Mouse (Mus musculus): ENCODE data around the gene Abcc2.

Abcc2 gene

DNA sequence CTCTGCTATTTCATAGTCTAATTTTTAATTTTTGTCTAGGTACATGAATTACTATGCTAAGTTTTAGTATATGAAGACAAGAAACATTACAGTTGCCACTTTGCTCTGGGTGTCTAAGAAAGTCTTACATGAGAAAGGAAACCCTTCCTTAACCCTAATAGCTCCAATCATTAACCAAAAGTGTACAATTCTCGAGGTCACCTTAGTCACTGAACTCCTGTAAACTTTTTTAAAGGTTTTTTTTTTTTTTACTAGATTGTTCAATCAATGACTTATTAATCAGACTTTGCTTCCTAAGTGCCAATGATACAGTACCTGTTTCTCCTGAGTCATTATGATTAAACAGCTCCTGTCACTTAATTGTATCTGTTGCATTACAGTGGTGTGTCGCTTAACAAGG is 4.7 kb upstream of the Abcc2 start:
- no peak for DNase-seq (ENCODE audit: extremely low read depth, low read depth)

DNA sequence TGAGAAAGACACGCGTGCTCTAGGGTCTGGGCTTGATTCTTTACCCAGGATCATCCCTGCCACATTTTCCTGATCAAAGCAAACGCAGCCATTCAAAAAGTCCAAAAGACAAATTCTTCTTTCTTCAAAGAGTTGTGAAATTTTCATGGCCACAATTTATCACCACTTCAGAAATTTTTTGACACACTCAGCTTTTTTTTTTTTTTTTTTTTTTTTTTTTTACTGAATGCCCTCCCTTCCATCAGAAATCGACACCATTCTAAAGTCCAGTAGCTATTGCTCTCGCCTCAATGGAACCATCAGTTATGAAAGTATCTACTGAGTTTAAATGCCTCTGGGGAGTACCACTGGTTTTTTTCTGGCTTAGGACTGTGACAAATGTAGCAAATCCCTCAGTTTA is 1.6 kb upstream of the Abcc2 start:
- no peak for DNase-seq (ENCODE audit: extremely low read depth, low read depth)

- no peak for DNase-seq (ENCODE audit: extremely low read depth, low read depth)
These were observed 2.8 kb downstream of the Abcc2 start for GRCm38 (mm10) chr19:43784761-43785160.

- DNase-seq (ENCODE audit: extremely low read depth, low read depth): peak; percentile 47
These were observed 4.4 kb downstream of the Abcc2 start for GRCm38 (mm10) chr19:43786249-43787026.

DNA sequence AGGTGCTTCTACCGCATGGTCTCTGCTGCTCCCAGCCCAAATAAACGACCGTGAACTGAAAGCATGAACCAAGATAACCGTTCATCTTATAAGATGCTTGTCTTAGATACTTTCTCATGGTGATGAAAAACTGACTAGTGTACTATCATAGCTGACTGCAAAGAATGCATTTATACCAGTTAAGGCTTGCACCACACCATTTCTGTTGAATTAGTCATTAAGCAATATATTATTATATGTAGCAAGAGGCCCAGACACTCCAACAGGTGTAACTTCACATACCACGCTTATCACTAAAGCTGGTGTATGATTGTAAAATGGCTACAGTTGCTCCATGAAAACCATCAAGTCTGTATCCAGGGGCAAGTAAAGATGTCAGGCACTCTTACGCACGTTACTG is 7.8 kb downstream of the Abcc2 start:
- DNase-seq (ENCODE audit: extremely low read depth, low read depth): no peak

DNA sequence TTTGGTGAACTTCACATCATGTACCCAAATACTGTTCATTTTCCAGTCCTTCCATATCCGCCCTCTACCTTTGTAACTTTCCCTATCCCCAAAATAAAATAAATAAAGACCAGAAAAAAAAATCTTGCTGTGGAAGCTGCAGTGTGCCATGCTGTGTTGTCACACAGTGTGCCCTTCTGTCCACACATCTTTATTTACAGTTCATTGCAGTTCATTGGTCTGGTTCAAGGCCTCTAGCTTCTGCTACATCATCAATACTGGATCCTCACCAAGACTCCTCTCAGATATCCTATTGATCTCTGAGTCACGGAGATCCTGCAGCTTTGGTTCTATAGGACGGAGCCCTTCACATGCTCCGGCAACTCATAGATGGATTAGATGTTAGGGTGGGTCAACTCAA is 10.5 kb downstream of the Abcc2 start:
- DNase-seq (ENCODE audit: extremely low read depth, low read depth): no peak

DNA sequence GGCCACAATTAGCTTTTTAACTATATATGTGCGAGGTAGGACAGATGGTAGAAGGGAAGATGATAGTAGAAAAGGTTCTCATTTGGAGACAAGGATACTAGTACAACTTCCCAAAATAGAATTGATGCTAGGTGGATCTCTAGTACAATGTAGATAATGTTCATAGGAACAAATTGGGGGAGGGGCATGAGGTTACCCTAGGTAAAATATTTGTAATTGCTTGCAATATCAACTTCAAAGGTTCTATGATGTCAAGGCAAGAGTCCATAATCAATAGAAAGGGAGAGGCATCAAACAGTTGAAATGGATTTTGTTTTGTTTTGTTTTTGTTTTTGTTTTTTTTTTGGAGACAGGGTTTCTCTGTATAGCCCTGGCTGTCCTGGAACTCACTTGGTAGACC is 12.0 kb downstream of the Abcc2 start:
- DNase-seq (ENCODE audit: extremely low read depth, low read depth): no peak

- no peak for DNase-seq (ENCODE audit: extremely low read depth, low read depth)
These were observed 13.5 kb downstream of the Abcc2 start for GRCm38 (mm10) chr19:43795511-43795910.

DNA sequence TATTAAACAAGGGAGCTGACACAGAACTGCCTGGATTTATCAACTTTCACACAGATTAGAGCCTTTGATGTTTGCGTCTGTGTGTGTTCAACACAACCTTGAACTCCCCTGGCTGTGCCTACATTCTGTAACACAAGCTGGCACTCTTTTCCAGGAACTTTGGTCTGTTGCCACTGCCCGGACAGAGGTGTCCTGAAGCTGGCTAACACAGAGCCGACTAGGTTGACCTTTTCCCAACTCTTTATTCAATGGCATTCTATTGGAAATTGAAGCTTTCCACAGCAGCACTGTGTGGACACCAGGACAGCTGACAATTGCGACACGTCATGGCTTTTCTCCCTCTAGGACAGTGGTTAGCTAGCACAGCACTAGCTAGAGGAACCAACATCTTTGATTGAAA is 15.2 kb downstream of the Abcc2 start:
- DNase-seq (ENCODE audit: extremely low read depth, low read depth): no peak

GRCm38 (mm10) chr19:43801427-43802051 is 19.5 kb downstream of the Abcc2 start:
- peak; percentile 51 for DNase-seq (ENCODE audit: extremely low read depth, low read depth)

DNA sequence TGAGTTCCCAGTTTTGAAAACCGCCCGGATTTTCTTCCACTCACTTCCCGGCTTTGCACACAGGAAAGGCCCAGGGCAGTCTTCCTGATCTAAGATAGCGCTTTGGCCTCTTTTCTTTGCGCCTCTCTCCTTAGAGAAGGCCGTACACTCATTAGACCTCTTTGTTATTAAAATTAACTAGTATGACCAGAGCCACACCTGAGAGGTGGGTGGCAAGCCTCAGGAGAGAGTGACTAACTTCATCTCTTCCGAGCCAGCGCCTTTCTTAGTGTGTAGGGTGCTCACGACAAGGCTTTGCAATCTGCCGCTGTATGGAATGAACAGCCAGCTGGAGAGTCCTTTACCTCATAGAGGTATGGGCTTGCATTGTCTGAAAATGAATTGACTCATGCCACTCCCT is 21.9 kb downstream of the Abcc2 start:
- DNase-seq (ENCODE audit: extremely low read depth, low read depth): no peak

DNA sequence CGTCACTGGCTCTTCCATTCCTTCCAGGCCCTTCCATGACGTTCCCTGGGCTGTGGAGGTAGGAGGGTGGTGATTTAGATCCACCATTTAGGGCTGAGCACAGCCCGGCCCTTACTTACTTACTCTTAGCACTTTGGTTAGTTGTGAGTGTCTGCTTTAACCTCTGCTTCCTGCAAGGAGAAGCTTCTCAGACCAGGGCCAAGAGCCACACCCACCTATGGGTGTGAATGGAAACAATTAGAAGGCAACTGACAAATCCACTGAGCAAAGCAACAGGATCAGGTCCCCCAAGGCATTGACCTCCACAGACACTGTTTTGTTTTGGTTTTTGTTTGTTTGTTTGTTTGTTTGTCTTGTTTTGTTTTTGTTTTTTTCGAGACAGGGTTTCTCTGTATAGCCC is 27.3 kb downstream of the Abcc2 start:
- no peak for DNase-seq (ENCODE audit: extremely low read depth, low read depth)

DNA sequence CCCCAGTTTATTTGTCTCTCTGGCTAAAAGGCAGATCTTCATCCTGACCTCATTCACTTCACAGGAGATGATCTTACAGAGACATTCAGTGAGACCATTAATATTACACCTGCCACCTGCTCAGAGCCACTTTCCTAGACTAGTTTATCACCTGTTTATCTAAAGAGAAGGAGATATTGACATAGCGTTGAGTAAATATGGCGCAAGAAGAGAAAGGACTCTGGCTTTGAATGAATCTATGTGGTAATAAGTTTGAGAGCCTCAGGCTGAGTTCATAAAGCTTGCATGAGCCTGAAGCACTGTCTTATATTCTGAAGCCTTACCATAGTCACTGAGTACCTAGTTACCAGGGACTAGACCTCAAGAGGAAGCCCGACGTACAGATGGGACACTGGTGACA is 29.4 kb downstream of the Abcc2 start:
- DNase-seq (ENCODE audit: extremely low read depth, low read depth): no peak

DNA sequence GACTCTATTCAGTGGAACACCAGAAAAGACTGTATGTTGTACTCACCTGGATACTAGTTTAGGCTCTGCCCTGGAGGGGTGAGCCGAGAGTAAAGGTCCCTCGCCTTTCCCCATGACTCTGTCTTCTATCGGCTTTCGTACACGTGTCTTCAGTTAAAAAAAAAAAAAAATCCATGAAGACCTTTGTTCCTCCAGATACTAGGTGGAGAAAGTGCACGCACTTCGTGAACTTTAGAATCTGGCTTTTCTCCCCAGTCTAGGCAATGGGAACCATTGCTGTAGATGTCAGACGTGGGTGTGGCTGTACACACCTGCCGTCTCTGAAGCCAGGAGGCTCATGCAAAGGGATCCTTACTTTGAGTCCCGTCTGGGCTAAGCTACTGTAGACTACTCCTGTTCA is 31.3 kb downstream of the Abcc2 start:
- DNase-seq (ENCODE audit: extremely low read depth, low read depth): no peak

- DNase-seq (ENCODE audit: extremely low read depth, low read depth): peak; percentile 62
These were observed 33.8 kb downstream of the Abcc2 start for GRCm38 (mm10) chr19:43815661-43816414.

- no peak for DNase-seq (ENCODE audit: extremely low read depth, low read depth)
These were observed 44.9 kb downstream of the Abcc2 start for GRCm38 (mm10) chr19:43826855-43827254.

- peak; percentile 50 for DNase-seq (ENCODE audit: extremely low read depth, low read depth)
These were observed 50.6 kb downstream of the Abcc2 start for GRCm38 (mm10) chr19:43832425-43833069.

DNA sequence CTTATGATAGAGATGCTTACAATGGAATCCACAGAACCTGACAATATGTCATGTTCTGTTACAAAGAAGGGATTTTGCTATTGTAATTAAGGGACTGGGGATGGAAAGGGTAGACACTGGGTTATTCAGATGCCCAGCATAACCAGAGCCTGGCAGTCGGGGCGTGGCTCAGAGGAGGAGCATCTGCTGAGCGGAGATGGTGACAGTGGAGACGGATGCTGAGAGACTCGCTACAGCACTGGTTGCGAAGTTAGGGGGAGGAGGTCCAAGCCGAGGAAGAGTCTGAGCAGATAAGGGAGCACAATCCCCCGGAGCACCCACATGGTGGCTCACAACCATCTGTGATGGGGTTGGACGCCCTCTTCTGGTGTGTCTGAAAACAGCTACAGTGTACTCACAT is 61.2 kb downstream of the Abcc2 start:
- no peak for DNase-seq (ENCODE audit: extremely low read depth, low read depth)

DNA sequence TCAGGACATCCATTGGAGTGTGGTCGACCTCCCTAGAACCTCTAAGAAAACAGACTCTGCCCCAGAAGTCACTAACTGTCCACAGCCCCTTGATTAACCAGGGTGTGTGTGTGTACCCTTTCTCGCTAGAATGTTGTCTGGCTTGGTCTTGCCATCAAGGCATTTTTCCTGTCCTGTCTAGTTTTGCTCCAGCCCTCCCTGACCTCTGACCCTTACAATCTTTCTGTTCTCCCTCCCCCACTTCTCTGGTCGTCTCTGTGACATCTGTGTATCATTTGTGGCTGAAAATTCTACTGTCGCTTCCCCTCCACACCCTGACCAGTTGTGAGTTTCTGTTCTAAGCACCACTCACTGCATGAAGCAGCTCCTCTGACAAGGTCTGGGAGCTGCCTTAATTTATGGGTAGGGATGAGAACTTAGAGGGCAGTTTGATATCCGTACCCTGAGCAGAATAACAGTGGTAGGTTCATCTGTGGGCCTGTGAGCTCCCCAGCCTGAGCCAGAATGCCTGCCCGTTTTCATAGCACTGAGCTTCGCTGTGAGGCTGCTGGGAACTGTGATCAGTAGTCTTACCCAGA is 63.4 kb downstream of the Abcc2 start:
- DNase-seq (ENCODE audit: extremely low read depth, low read depth): no peak

DNA sequence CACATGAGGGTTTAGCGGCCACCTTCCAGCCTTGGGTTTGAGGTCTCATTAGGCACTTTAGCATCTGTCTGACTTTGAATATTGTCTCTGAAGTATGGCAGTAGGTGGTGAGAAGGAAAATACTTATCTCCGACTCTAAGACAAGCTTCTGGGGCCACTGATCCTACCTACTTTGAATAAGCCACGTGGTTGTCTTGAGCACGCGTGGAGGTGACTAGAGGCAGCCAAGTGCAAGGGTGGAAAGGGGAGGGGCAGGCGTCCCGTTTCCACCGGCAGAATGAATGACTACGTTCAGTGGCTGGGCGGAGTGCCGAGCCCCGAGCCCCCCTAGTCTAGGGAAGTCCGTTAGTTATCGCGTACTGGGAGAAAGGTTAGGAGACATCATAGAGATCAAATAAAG is 65.1 kb downstream of the Abcc2 start:
- no peak for DNase-seq (ENCODE audit: extremely low read depth, low read depth)

GRCm38 (mm10) chr19:43847966-43848365 is 66.0 kb downstream of the Abcc2 start:
- DNase-seq (ENCODE audit: extremely low read depth, low read depth): no peak

DNA sequence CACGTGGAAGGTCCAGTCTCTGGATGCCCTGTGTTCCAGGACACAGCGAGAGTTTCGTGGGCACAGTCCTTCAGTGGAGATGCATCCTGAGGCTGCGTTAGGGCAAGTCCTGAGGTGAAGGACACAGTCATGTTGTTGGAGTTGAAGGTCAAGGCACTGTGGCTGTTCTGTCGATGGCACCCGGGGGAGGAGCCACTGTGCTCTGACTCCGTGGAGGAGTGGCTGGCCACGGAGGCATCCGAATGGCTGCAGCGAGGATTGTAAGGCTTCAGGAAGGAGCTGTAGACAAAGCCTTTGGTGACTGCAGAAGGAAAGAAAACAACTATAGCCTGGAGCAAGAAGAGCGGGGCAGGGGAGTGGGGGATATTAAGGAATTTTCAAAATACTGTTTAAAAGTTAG is 68.0 kb downstream of the Abcc2 start:
- no peak for DNase-seq (ENCODE audit: extremely low read depth, low read depth)

Measured in MEL-GATA-1-ER (cell line).